Mouse (Mus musculus): ENCODE measurements around the gene Gm13539.
"Not testable (repeated sequence)": the region's sequence is repeated elsewhere in the genome, so short reads cannot be mapped to it uniquely, and the experiment has no call there.

Gm13539 gene

GRCm38 (mm10) chr2:25781957-25782356 is at the start of gene Gm13539:
Gene Gm13539 (plus strand): TSS chr2:25782257.
- no peak for DNase-seq (ENCODE audit: low read depth, low spot score)

- no peak for DNase-seq (ENCODE audit: low read depth, low spot score)
These were observed 48.7 kb upstream of the Gm13539 start for GRCm38 (mm10) chr2:25733199-25733930.

GRCm38 (mm10) chr2:25736709-25737108 is 45.3 kb upstream of the Gm13539 start, which contains the start of gene Obp2b:
Gene Obp2b (plus strand): TSS chr2:25737009.
- DNase-seq (ENCODE audit: low read depth, low spot score): not testable (repeated sequence)

- DNase-seq (ENCODE audit: low read depth, low spot score): no peak
These were observed 40.4 kb upstream of the Gm13539 start for GRCm38 (mm10) chr2:25741671-25742070.

GRCm38 (mm10) chr2:25754201-25754600 is 27.9 kb upstream of the Gm13539 start:
- DNase-seq (ENCODE audit: low read depth, low spot score): no peak

GRCm38 (mm10) chr2:25758064-25758625 is 23.9 kb upstream of the Gm13539 start:
- DNase-seq (ENCODE audit: low read depth, low spot score): no peak

GRCm38 (mm10) chr2:25765269-25765668 is 16.8 kb upstream of the Gm13539 start, which contains the start of gene Lcn3:
Gene Lcn3 (plus strand): TSS chr2:25765569.
- DNase-seq (ENCODE audit: low read depth, low spot score): no peak

GRCm38 (mm10) chr2:25767764-25768163 is 14.3 kb upstream of the Gm13539 start:
- DNase-seq (ENCODE audit: low read depth, low spot score): no peak

GRCm38 (mm10) chr2:25773507-25773906 is 8.6 kb upstream of the Gm13539 start:
- no peak for DNase-seq (ENCODE audit: low read depth, low spot score)

GRCm38 (mm10) chr2:25774640-25775039 is 7.4 kb upstream of the Gm13539 start:
- no peak for DNase-seq (ENCODE audit: low read depth, low spot score)

- no peak for DNase-seq (ENCODE audit: low read depth, low spot score)
These were observed 6.1 kb upstream of the Gm13539 start for GRCm38 (mm10) chr2:25775991-25776390.

- DNase-seq (ENCODE audit: low read depth, low spot score): no peak
These were observed 5.3 kb upstream of the Gm13539 start, which contains the start of gene Lcn11 for GRCm38 (mm10) chr2:25776717-25777116. Gene Lcn11 (plus strand): TSS chr2:25777017.

- DNase-seq (ENCODE audit: low read depth, low spot score): no peak
These were observed 3.0 kb upstream of the Gm13539 start for GRCm38 (mm10) chr2:25779076-25779475.

GRCm38 (mm10) chr2:25780921-25781320 is 1.1 kb upstream of the Gm13539 start:
- DNase-seq (ENCODE audit: low read depth, low spot score): no peak

GRCm38 (mm10) chr2:25785573-25786322 is 3.7 kb downstream of the Gm13539 start:
- no peak for DNase-seq (ENCODE audit: low read depth, low spot score)

- DNase-seq (ENCODE audit: low read depth, low spot score): no peak
These were observed 7.0 kb downstream of the Gm13539 start for GRCm38 (mm10) chr2:25789092-25789491.

GRCm38 (mm10) chr2:25797635-25798034 is 15.6 kb downstream of the Gm13539 start:
- no peak for DNase-seq (ENCODE audit: low read depth, low spot score)

- no peak for DNase-seq (ENCODE audit: low read depth, low spot score)
These were observed 16.0 kb downstream of the Gm13539 start for GRCm38 (mm10) chr2:25798065-25798464.

GRCm38 (mm10) chr2:25811711-25812110 is 29.7 kb downstream of the Gm13539 start:
- no peak for DNase-seq (ENCODE audit: low read depth, low spot score)

- no peak for DNase-seq (ENCODE audit: low read depth, low spot score)
These were observed 31.3 kb downstream of the Gm13539 start for GRCm38 (mm10) chr2:25813364-25813763.

GRCm38 (mm10) chr2:25815748-25816147 is 33.7 kb downstream of the Gm13539 start, which contains the start of gene Glt6d1:
Gene Glt6d1 (minus strand): TSS chr2:25815848.
- not testable (repeated sequence) for DNase-seq (ENCODE audit: low read depth, low spot score)

- DNase-seq (ENCODE audit: low read depth, low spot score): no peak
These were observed 40.7 kb downstream of the Gm13539 start, which contains the start of gene Lcn9 for GRCm38 (mm10) chr2:25822806-25823205. Gene Lcn9 (plus strand): TSS chr2:25823153.
